21 mouse cellular contexts compared by ENCODE assay signal in genomic region chr9:70934587-70935295, GRCm38 (mm10). TPM values are rescaled to one million over a fixed set of nuclear protein-coding genes. Genes with fewer than 3 reads are reported as not detected.
DNase-seq lines count a peak whose midpoint lies in the region; ATAC-seq and TF ChIP-seq lines count a peak whose summit lies in the region.
"Had no signal": no experiment of that assay in that cellular context is flagged by ENCODE, and none has a peak within 500 bp of the region (broad histone marks: within the 10 kb centered on the region; RNA-seq: fewer than 3 reads in every experiment).

No protein-coding gene starts in this region.

- H3K4me1 ChIP-seq in kidney, adult 2 months (ENCODE audit: control insufficient read depth, insufficient read depth, low read length): no peaks in the 10 kb centered on the region
- H3K4me1 ChIP-seq in liver, embryonic 11.5 days (replicated peaks; ENCODE audit: control insufficient read depth, insufficient read depth, low read length): peaks cover 2% of the 10 kb centered on the region; the same call in 1 of the 2 replicates
- H3K4me1 ChIP-seq in liver, embryonic 14.5 days (replicated peaks; ENCODE audit: control insufficient read depth in 2 of 2, insufficient read depth in 2 of 2, low read length in 1 of 2): peaks cover 3 to 33% of the 10 kb centered on the region in 2 experiments
- H3K4me1 ChIP-seq in forebrain, embryonic 10.5 days: no peaks in the 10 kb centered on the region
- H3K4me1 ChIP-seq: forebrain, embryonic 15.5 days; heart, embryonic 15.5 days; hindbrain, embryonic 13.5 days had no signal

- no peak overlapping the region for H3K4me3 ChIP-seq in kidney, adult 2 months (ENCODE audit: insufficient read depth, low read depth, low read length)
- no peak overlapping the region for H3K4me3 ChIP-seq in liver, embryonic 11.5 days (ENCODE audit: low read depth, low read length)
- H3K4me3 ChIP-seq in liver, embryonic 14.5 days (ENCODE audit: insufficient read depth in 1 of 2, low read depth in 2 of 2, low read length in 2 of 2): peak overlapping the region; percentile 0 to 27; a peak in 2 of 4 replicates
- no peak overlapping the region for H3K4me3 ChIP-seq in forebrain, embryonic 10.5 days
- H3K4me3 ChIP-seq: embryonic facial prominence, embryonic 10.5 days; forebrain, embryonic 15.5 days; heart, adult 2 months; heart, embryonic 15.5 days; hindbrain, embryonic 13.5 days had no signal

- peak; percentile 16 for DNase-seq in kidney, adult 2 months
- DNase-seq in kidney, adult 18-20 months: no peak
- DNase-seq in liver, embryonic 11.5 days (ENCODE audit: low spot score): no peak
- no peak for DNase-seq in liver, embryonic 14.5 days (ENCODE audit: low read depth in 3 of 3, low spot score in 3 of 3)
- DNase-seq in yolk sac, embryonic 10.5 days (ENCODE audit: low spot score): peak; percentile 82
- DNase-seq in forebrain, embryonic 10.5 days (ENCODE audit: extremely low spot score, low spot score): no peak
- DNase-seq in kidney, adult 9 months: no peak
- DNase-seq: adrenal gland, adult 2 months; adrenal gland, postnatal 36 days; cerebellum, adult 2 months; cerebellum, postnatal 10 days; gastrocnemius, postnatal 36 days; heart, adult 2 months; heart, postnatal 14 days had no signal

- ATAC-seq in liver, embryonic 11.5 days (replicated peaks; ENCODE audit: low FRiP score): 0 out of 2 replicates have a peak, but pooled peaks have one; percentile 25
- no peak for ATAC-seq in liver, embryonic 14.5 days (ENCODE audit: insufficient read depth)
- ATAC-seq: forebrain, embryonic 15.5 days had no signal

- H3K27me3 ChIP-seq in kidney, adult 2 months (replicated peaks; ENCODE audit: control insufficient read depth, insufficient read depth, low read length): no peaks in the 10 kb centered on the region
- H3K27me3 ChIP-seq in liver, embryonic 11.5 days (replicated peaks; ENCODE audit: control insufficient read depth, insufficient read depth, low read length): no peaks in the 10 kb centered on the region
- H3K27me3 ChIP-seq in liver, embryonic 14.5 days (ENCODE audit: control insufficient read depth, insufficient read depth, low read length): no peaks in the 10 kb centered on the region
- H3K27me3 ChIP-seq in forebrain, embryonic 10.5 days (ENCODE audit: poor library complexity, severe bottlenecking): no peaks in the 10 kb centered on the region
- H3K27me3 ChIP-seq: CH12.LX; forebrain, embryonic 15.5 days; heart, embryonic 15.5 days; hindbrain, embryonic 13.5 days had no signal

- TF ChIP-seq CTCF in kidney, adult 2 months (conservative IDR thresholded peaks at IDR 0.05; ENCODE audit: insufficient read depth, insufficient read length, low read depth, low read length): no peak
- no peak for TF ChIP-seq CTCF in liver, embryonic 14.5 days (IDR thresholded peaks at IDR 0.05; ENCODE audit: low read depth)

- peak overlapping the region; percentile 27; the same call in 1 of the 2 replicates for H3K4me2 ChIP-seq in liver, embryonic 11.5 days
- peak overlapping the region; percentile 33; the same call in 1 of the 2 replicates for H3K4me2 ChIP-seq in liver, embryonic 14.5 days (ENCODE audit: low read depth)
- H3K4me2 ChIP-seq: forebrain, embryonic 15.5 days; heart, embryonic 11.5 days; heart, embryonic 15.5 days; hindbrain, embryonic 13.5 days had no signal

- H3K27ac ChIP-seq in kidney, adult 2 months (ENCODE audit: insufficient read depth, low read depth, low read length): no peak overlapping the region
- H3K27ac ChIP-seq in liver, embryonic 11.5 days (ENCODE audit: low read depth, low read length): peak overlapping the region; percentile 38; the same call in 1 of the 2 replicates
- no peak overlapping the region for H3K27ac ChIP-seq in liver, embryonic 14.5 days
- H3K27ac ChIP-seq in forebrain, embryonic 10.5 days: no peak overlapping the region
- H3K27ac ChIP-seq: embryonic facial prominence, embryonic 10.5 days; forebrain, embryonic 15.5 days; heart, adult 2 months; heart, embryonic 15.5 days; hindbrain, embryonic 13.5 days had no signal

- no peaks in the 10 kb centered on the region for H3K36me3 ChIP-seq in kidney, adult 2 months (ENCODE audit: control insufficient read depth, insufficient read depth, low read length)
- no peaks in the 10 kb centered on the region for H3K36me3 ChIP-seq in liver, embryonic 11.5 days (ENCODE audit: control insufficient read depth, insufficient read depth, low read length)
- H3K36me3 ChIP-seq in liver, embryonic 14.5 days (replicated peaks; ENCODE audit: control insufficient read depth, insufficient read depth, low read depth): no peaks in the 10 kb centered on the region
- H3K36me3 ChIP-seq in forebrain, embryonic 10.5 days (replicated peaks): no peaks in the 10 kb centered on the region
- H3K36me3 ChIP-seq: embryonic facial prominence, embryonic 10.5 days; forebrain, embryonic 15.5 days; heart, embryonic 15.5 days; hindbrain, embryonic 13.5 days had no signal

- H3K9ac ChIP-seq in liver, embryonic 11.5 days (ENCODE audit: low read depth, low read length): no peak overlapping the region
- H3K9ac ChIP-seq in liver, embryonic 14.5 days (replicated peaks): no peak overlapping the region
- H3K9ac ChIP-seq: forebrain, embryonic 15.5 days; heart, embryonic 15.5 days; hindbrain, embryonic 13.5 days had no signal

- H3K9me3 ChIP-seq in liver, embryonic 11.5 days (ENCODE audit: control insufficient read depth, low read length): no peaks in the 10 kb centered on the region
- H3K9me3 ChIP-seq in liver, embryonic 14.5 days (ENCODE audit: control insufficient read depth, low read length): no peaks in the 10 kb centered on the region
- H3K9me3 ChIP-seq in forebrain, embryonic 10.5 days: no peaks in the 10 kb centered on the region
- H3K9me3 ChIP-seq: embryonic facial prominence, embryonic 10.5 days; forebrain, embryonic 15.5 days; heart, embryonic 15.5 days; hindbrain, embryonic 13.5 days had no signal

- no peak for TF ChIP-seq POLR2A in kidney, adult 2 months (IDR thresholded peaks at IDR 0.05; ENCODE audit: low read depth, low read length)

- WGBS in kidney, adult 2 months: 63% methylated on average over 8 of the region's 8 CpGs
- WGBS in liver, embryonic 11.5 days: 68% methylated on average over 8 of the region's 8 CpGs
- WGBS in liver, embryonic 14.5 days (ENCODE audit: insufficient replicate concordance): 67% methylated on average over 8 of the region's 8 CpGs
- 74% methylated on average over 8 of the region's 8 CpGs for WGBS in forebrain, embryonic 10.5 days

- TF ChIP-seq EP300 in liver, embryonic 14.5 days (IDR thresholded peaks at IDR 0.05; ENCODE audit: low read depth): no peak

RNA-seq across cellular contexts. Expression of gene Lipc, which starts 17.3 kb away (rescaled TPM):
- 0.58 TPM in 2 replicates for polyA plus RNA-seq in kidney, adult 2 months (2012; rRNA removed)
- 15.0 and 16.7 TPM in 2 replicates for polyA plus RNA-seq in liver, embryonic 11.5 days (2014; fragmentation: Nextera tagmentation; extraction: Ambion mirVana)
- 19.3 and 22.4 TPM in 2 replicates for polyA plus RNA-seq in liver, embryonic 14.5 days (2012; rRNA removed)
- polyA plus RNA-seq in liver, embryonic 14.5 days (2014; fragmentation: Nextera tagmentation; extraction: Ambion mirVana): 26.8 and 30.3 TPM in 2 replicates
- not detected in 2 replicates for polyA plus RNA-seq in forebrain, embryonic 10.5 days (2016; fragmentation: Nextera tagmentation; extraction: Ambion mirVana)
- polyA plus RNA-seq: embryonic facial prominence, embryonic 10.5 days; forebrain, embryonic 11.5 days; forebrain, embryonic 15.5 days; hindbrain, embryonic 13.5 days had no signal

Comparison
In these comparisons a context has a peak if more than half of its experiments do, and no peak if none do; other contexts are left out.
1. DNase-seq: peak in kidney, adult 2 months (single experiment) and yolk sac, embryonic 10.5 days (single experiment); none in kidney, adult 18-20 months (single experiment), liver, embryonic 11.5 days (single experiment), liver, embryonic 14.5 days (0 of 3), forebrain, embryonic 10.5 days (single experiment) and kidney, adult 9 months (single experiment).
2. H3K4me3 ChIP-seq: peak in liver, embryonic 14.5 days (2 of 2); none in kidney, adult 2 months (single experiment), liver, embryonic 11.5 days (single experiment) and forebrain, embryonic 10.5 days (single experiment).
3. RNA of gene Lipc, which starts 17.3 kb away (polyA plus RNA-seq): 19.3 to 30.3 TPM in liver, embryonic 14.5 days and 15.0 to 16.7 TPM in liver, embryonic 11.5 days; 0.58 TPM in kidney, adult 2 months and not detected in forebrain, embryonic 10.5 days; every median in the first group is over 10 times any median in the second.